Mouse (Mus musculus): ENCODE results near the gene BC028528. TPM values are rescaled to one million over a fixed set of nuclear protein-coding genes. Genes with fewer than 3 reads are reported as not detected.
"Not testable (repeated sequence)": the region's sequence is repeated elsewhere in the genome, so short reads cannot be mapped to it uniquely, and the experiment has no call there.

The BC028528 gene
- polyA plus RNA-seq, 1 experiment, result 18.7 TPM

DNA sequence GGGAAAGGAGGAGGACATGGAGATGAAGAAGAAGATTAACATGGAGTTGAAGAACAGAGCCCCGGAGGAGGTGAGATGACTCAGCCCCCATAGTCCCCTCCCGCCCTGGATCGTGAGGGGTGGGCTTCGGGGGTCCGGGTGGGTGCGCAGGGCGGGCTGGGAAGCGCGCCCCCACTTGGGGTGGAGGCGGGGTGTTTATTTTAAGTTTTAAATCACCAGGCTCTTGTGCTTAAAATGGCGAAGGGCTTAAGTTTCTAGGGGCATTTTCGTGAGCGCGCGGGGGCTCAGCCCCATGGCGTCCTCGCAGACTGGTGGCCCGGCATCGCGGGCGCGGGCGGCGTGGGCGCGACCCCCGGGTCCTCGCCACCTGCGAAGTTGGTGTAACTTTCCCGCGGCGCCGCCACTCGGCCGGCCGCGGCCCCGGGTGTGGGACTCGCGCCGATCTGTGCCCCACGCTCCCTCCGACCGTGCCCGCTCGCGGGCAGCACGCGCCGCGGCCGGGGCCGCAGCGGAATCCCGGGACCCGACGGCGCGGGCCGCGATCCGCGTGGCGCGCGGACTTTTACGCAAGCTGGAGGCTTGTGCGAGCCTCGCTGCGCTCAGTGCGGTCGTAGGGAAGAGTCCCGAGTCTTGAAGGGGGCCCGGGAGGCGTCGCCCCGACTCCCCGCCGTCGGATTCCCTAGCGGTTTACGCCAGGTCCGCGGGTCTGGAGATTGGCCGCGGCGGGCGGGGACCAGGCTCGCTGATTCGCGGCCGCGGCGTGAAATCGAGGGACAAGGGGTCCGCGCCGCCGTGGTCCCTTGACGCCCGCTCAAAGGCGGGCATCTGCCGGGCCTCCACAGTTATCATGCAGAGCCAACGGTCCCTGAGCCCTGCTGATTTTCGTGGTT is 38.0 kb upstream of the BC028528 start:
- Histone ChIP-seq H3K27ac (ENCODE audit: insufficient read depth, low read length) (peak overlapping the region; percentile 49; the same call in 1 of the 2 replicates), H3K4me1 (ENCODE audit: control insufficient read depth, insufficient read depth, low read length) (no peaks in the 10 kb centered on the region), H3K4me3 (ENCODE audit: insufficient read depth, low read length) (peak overlapping the region; percentile 99)
- TF ChIP-seq CTCF (IDR thresholded peaks at IDR 0.05; ENCODE audit: borderline replicate concordance, insufficient read depth, low read length), result no peak
- TF ChIP-seq POLR2A (IDR thresholded peaks at IDR 0.05; ENCODE audit: low read depth, low read length), result 0 out of 2 replicates have a peak, but pooled peaks have one; percentile 16

DNA sequence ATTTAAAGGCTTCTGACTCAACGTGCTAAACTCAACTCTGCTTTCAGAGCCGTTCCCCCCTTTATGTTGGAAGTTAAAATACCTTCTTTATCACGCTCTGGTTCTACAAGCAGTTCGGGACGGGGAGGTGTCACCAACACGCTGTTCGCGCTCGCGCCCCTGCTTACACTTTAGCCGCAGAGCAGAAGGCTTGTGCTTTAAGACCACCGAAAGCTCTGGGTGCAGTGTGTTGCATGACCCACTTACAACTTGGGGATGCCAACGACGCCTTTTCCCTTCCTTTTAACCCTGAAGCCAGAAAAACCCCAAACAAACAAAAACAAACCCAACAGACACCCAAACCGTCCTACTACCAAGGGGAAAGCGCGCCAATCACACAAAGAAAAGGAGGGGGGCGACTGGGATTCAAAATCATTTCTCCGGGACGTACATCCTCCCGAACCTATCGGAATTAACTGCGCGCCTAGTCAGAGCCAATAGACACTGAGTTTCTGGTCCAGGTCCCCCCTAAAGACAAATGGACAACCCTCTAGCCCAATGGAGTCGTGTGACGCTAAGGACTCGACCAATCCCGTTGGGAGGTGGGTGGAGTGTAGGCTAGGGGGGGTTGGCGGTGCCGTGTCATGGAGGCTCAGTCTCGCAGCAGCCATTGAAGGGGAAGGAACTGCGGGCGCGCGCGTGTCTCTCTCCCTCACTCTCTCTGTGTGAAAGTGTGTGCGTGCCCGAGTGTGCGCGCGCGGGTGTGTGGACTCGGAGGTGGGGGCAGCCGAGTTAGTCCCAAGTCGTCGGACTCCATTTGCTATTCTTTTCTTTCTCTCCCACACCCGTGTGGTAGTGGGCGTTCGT is 37.1 kb upstream of the BC028528 start, which contains the start of gene Anp32e:
TSS of gene Anp32e (plus strand) at position 589 of the 846 bp plus-strand sequence.
- TF ChIP-seq POLR2A (IDR thresholded peaks at IDR 0.05; ENCODE audit: low read depth, low read length), result peak; percentile 93
- no peak for TF ChIP-seq CTCF (IDR thresholded peaks at IDR 0.05; ENCODE audit: borderline replicate concordance, insufficient read depth, low read length)
- Histone ChIP-seq H3K4me3 (ENCODE audit: insufficient read depth, low read length) (peak within 1 kb of the TSS; percentile 99), H3K4me1 (ENCODE audit: control insufficient read depth, insufficient read depth, low read length) (no peaks in the 10 kb centered on the region), H3K27ac (ENCODE audit: insufficient read depth, low read length) (peak within 1 kb of the TSS; percentile 49)

DNA sequence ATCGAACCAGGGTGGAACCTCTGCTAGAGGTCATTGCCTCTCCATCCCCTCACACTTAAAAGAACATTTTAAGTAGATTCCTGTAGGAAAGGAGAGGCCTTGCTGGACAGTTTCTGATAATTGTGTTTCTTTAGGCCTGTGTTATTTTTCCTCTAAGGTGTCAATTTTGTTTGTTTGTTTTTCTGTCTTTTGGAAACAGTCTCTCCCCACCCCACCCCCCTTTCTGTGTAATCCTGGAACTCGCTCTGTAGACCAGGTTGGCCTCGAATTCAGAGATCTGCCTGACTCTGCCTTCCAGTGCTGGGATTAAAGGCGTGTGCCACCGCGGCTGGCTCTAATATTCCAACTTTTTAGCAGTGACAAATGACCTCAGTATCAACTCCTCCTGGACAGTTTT is 36.5 kb upstream of the BC028528 start:
- no peaks in the 10 kb centered on the region for H3K4me1 ChIP-seq (ENCODE audit: control insufficient read depth, insufficient read depth, low read length)
- H3K4me3 ChIP-seq (ENCODE audit: insufficient read depth, low read length), result peak overlapping the region; percentile 55
- 0 out of 2 replicates have a peak overlapping the region, but pooled peaks have one; percentile 1 for H3K27ac ChIP-seq (ENCODE audit: insufficient read depth, low read length)
- TF ChIP-seq POLR2A (IDR thresholded peaks at IDR 0.05; ENCODE audit: low read depth, low read length), result no peak
- TF ChIP-seq CTCF (IDR thresholded peaks at IDR 0.05; ENCODE audit: borderline replicate concordance, insufficient read depth, low read length), result no peak

DNA sequence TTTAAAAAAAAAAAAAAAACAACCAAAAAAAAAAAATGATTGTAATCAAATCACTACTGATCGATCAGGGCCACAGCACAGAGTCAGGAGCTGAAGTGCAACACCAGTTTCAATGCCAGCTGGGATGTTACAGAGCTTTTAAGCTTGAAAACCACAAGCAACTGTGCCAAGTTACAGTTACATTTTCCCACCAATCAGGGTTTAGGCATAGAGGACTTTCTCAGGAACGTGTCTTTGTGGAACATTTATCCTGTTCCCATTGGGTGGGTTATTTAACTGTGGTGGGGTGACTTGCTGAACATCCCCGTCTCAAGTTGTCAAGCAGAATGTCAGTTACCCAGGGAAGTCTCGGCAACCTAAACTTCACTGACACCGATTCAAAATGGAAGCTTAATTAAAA is 33.3 kb upstream of the BC028528 start:
- TF ChIP-seq CTCF (IDR thresholded peaks at IDR 0.05; ENCODE audit: borderline replicate concordance, insufficient read depth, low read length) (no peak), POLR2A (IDR thresholded peaks at IDR 0.05; ENCODE audit: low read depth, low read length) (no peak)
- H3K4me1 ChIP-seq (ENCODE audit: control insufficient read depth, insufficient read depth, low read length), result no peaks in the 10 kb centered on the region
- no peak overlapping the region for H3K4me3 ChIP-seq (ENCODE audit: insufficient read depth, low read length)
- no peak overlapping the region for H3K27ac ChIP-seq (ENCODE audit: insufficient read depth, low read length)

DNA sequence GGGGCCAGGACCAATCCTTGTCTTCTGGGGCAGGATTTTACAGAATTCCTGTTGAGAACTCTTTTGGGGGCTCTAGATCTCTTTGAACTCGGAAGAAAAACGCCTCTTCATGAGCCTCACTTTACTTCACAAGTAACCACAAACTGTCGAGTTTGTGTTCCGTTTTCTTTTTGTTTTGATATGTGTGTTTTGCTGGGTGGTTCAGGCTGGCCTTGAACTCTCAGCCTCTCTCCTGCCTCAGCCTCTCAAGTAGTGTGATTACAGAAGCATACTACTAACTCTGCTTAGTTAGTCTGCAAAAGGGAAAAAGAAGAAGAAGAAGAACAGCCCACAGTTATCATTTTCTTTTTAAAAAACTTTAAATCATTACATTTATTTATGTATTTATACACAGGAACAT is 32.4 kb upstream of the BC028528 start:
- Histone ChIP-seq H3K4me1 (ENCODE audit: control insufficient read depth, insufficient read depth, low read length) (no peaks in the 10 kb centered on the region), H3K4me3 (ENCODE audit: insufficient read depth, low read length) (no peak overlapping the region), H3K27ac (ENCODE audit: insufficient read depth, low read length) (no peak overlapping the region)
- no peak for TF ChIP-seq CTCF (IDR thresholded peaks at IDR 0.05; ENCODE audit: borderline replicate concordance, insufficient read depth, low read length)
- TF ChIP-seq POLR2A (IDR thresholded peaks at IDR 0.05; ENCODE audit: low read depth, low read length), result no peak

DNA sequence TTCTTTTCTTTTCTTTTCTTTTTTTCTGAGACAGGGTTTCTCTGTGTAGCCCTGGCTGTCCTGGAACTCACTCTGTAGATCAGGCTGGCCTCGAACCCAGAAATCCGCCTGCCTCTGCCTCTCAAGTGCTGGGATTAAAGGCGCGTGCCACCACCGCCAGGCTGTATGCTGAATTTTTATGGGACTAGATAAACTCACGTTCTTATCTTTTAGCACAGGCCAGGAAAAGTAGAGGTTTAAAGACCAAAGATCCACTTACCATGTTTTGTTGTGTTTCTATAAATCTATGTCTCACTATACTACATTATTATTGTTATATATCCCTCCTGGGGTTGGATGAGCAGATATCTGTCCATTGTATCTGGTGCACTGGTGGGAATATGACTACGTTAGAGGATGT is 31.6 kb upstream of the BC028528 start:
- not testable (repeated sequence) for H3K27ac ChIP-seq (ENCODE audit: insufficient read depth, low read length); H3K4me3 ChIP-seq (ENCODE audit: insufficient read depth, low read length); H3K4me1 ChIP-seq (ENCODE audit: control insufficient read depth, insufficient read depth, low read length)

DNA sequence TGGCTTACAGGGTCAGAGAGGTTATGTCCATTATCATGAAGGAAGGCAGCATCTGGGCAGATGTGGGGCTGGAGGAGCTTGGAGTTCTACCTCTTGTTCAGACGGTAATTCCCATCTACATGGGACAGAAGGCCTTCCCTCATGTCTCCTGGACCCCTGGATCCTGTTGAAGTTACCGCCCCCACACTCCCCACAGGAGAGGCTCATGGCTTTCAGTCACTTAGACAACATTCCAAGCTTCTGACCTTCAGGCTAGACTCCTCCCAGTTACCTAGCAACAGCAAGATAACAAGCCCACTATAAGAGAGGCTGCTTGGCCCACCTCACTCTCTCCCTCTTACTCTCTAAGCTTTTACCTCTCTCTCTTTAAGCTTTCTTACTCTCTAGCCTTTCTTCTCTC is 28.7 kb upstream of the BC028528 start:
- not testable (repeated sequence) for H3K4me3 ChIP-seq (ENCODE audit: insufficient read depth, low read length); H3K27ac ChIP-seq (ENCODE audit: insufficient read depth, low read length); H3K4me1 ChIP-seq (ENCODE audit: control insufficient read depth, insufficient read depth, low read length)

DNA sequence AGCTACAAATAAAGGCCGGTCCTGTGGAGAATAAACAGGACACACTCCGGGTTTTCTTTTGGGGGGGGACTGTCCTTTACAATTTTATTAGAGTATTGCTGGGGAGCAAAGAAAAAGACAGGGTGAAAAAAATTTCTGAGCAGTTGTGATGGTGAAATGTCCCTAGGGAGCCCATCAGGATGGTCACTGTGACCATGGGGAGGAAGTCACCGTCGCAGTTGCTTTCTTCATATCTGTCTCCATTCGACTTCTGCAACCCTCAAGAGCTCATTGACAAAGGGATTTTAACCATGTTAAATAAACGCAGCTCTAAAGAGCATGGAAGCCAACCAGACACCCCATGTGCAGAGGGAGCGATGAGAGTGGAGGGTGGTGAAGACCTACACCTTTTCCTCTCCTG is 25.0 kb upstream of the BC028528 start:
- TF ChIP-seq POLR2A (IDR thresholded peaks at IDR 0.05; ENCODE audit: low read depth, low read length), result no peak
- no peak for TF ChIP-seq CTCF (IDR thresholded peaks at IDR 0.05; ENCODE audit: borderline replicate concordance, insufficient read depth, low read length)
- Histone ChIP-seq H3K4me1 (ENCODE audit: control insufficient read depth, insufficient read depth, low read length) (no peaks in the 10 kb centered on the region), H3K27ac (ENCODE audit: insufficient read depth, low read length) (no peak overlapping the region), H3K4me3 (ENCODE audit: insufficient read depth, low read length) (no peak overlapping the region)

DNA sequence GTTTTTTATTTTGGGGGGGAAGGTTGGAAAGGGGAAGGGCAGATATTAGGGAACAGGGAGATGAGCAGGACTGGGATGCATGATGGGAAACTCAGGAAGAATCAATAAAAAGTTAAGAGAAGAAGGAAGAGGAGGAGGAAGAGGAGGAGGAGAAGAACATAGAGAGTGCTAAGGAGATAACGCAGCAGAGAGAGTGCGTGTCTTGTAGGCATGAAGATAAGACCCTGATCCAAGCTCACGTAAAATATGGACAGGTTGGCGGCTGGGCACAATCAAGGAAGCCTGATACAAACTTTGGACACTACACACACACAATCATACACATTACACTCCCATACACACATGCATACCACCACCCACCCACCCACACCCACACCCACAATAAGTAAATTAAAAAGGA is 22.9 kb upstream of the BC028528 start:
- TF ChIP-seq POLR2A (IDR thresholded peaks at IDR 0.05; ENCODE audit: low read depth, low read length) (no peak), CTCF (IDR thresholded peaks at IDR 0.05; ENCODE audit: borderline replicate concordance, insufficient read depth, low read length) (no peak)
- no peaks in the 10 kb centered on the region for H3K4me1 ChIP-seq (ENCODE audit: control insufficient read depth, insufficient read depth, low read length)
- no peak overlapping the region for H3K27ac ChIP-seq (ENCODE audit: insufficient read depth, low read length)
- H3K4me3 ChIP-seq (ENCODE audit: insufficient read depth, low read length), result no peak overlapping the region

DNA sequence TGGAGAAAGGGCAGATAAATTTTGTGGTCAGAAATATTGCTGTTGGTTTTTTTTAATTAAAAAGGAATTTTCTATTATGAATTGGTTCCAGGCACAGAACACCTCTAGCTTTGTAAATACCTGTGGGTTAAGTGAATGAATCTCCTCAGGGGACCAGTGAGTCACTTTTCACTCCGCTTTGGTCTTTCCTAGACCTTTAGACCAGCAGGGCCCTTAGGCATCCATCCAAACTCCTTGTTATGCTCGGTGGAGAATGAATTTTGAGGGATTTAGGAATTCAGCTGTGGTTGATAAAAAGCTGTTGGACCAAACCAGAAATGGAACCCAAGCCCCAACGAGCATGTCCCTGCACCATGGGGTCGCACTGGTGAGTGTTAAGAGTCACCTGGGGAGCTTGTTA is 15.8 kb upstream of the BC028528 start:
- Histone ChIP-seq H3K4me1 (ENCODE audit: control insufficient read depth, insufficient read depth, low read length) (no peaks in the 10 kb centered on the region), H3K27ac (ENCODE audit: insufficient read depth, low read length) (no peak overlapping the region), H3K4me3 (ENCODE audit: insufficient read depth, low read length) (no peak overlapping the region)
- no peak for TF ChIP-seq POLR2A (IDR thresholded peaks at IDR 0.05; ENCODE audit: low read depth, low read length)
- TF ChIP-seq CTCF (IDR thresholded peaks at IDR 0.05; ENCODE audit: borderline replicate concordance, insufficient read depth, low read length), result no peak

All from embryonic fibroblast, embryonic 13.5 days (primary cell).